Mouse (Mus musculus): ENCODE data around the gene Cyp3a44. TPM values are rescaled to one million over a fixed set of nuclear protein-coding genes. Genes with fewer than 3 reads are reported as not detected.
"Not testable (repeated sequence)": the region's sequence is repeated elsewhere in the genome, so short reads cannot be mapped to it uniquely, and the experiment has no call there.

Gene Cyp3a44
- not detected in 2 replicates for polyA plus RNA-seq (2015; fragmentation: Nextera tagmentation; extraction: Ambion mirVana)

DNA sequence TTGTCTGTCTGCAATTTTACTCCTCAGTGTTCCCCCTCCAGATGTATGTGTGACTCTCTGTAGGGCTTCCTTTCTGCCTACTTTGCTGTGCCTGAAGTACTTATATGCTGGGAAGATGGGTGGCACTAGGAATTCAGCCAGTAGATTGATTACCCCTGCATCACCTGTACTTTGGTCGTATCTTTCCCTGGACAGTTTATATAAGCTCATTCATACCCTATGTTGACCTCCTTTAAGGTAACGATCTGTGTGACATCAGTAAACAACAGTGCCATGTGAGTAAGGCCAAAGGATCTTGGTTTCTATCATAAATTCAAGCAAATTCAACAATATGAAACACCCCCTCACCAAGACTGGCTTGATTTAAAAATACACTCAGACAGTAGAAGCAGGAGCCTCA, at the start of gene Cyp3a44:
Gene Cyp3a44 (minus strand): TSS at position 79 of the 400 bp plus-strand sequence.
- ATAC-seq; H3K27ac ChIP-seq; H3K9ac ChIP-seq; H3K4me3 ChIP-seq (replicated peaks); H3K36me3 ChIP-seq; H3K4me1 ChIP-seq (replicated peaks); H3K9me3 ChIP-seq; H3K27me3 ChIP-seq (replicated peaks); H3K4me2 ChIP-seq (replicated peaks): not testable (repeated sequence)
- 66% methylated on average over 2 of the region's 2 CpGs for WGBS

DNA sequence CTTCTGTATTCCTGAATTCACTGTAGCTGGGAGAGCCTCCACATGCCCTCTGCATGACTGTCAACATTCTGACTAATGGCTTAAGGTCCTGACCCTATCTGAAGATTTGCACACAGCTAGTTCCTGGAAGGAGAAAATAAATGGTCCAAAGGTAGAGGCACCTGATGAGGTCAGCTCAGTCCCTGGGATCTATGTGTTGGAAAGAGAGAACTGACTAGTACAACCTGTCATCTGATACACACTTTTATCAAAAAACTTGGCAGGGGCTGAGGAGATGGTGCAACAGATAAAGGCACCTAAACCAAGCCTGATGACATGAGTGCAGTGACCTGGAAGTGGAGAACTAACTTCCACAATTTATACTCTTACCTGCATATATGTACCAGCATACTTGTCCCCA, 5.4 kb downstream of the Cyp3a44 start:
- H3K4me3 ChIP-seq (replicated peaks); H3K27ac ChIP-seq; H3K27me3 ChIP-seq (replicated peaks); H3K36me3 ChIP-seq; H3K9ac ChIP-seq; H3K4me2 ChIP-seq (replicated peaks); ATAC-seq; H3K4me1 ChIP-seq (replicated peaks); H3K9me3 ChIP-seq: not testable (repeated sequence)

DNA sequence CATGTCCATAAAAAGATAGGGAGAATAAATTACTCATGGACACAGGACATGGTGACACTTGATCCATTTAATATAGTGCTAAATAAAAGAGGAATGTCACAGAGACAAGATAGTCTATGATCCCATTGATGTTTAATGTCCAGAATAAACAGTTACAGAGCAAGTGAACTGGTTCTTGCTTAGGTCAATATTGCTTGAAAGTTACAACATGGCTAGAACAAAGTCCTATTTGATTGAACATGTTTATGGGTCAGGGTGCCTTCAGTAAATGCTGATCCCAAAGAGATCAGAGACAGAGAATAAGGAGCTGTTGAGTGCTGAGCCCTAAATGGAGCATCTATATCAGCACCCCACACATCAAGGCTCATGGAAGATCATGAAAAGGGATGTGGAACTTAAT, 12.4 kb downstream of the Cyp3a44 start:
- H3K9me3 ChIP-seq; H3K27ac ChIP-seq; H3K4me2 ChIP-seq (replicated peaks); ATAC-seq; H3K27me3 ChIP-seq (replicated peaks); H3K4me3 ChIP-seq (replicated peaks); H3K4me1 ChIP-seq (replicated peaks); H3K9ac ChIP-seq; H3K36me3 ChIP-seq: not testable (repeated sequence)

DNA sequence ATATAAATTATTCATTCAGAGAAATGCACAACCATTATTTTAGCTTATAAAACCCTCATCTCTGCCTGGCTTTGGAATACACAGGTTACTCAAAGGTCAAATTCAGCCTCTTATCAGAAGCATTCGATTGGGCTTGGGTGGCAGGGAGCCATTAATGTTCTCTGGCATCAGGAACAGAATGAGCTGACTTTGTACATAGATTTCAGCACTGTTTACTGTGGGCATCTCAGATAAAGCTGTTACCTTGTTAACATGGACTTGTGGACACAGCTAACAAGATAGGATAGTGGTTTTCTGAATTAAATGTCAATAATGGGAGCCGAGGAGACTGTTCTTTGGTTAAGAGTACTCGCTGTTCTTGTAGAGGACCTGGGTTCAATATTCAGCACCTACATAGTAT, 68.2 kb downstream of the Cyp3a44 start:
- H3K4me1 ChIP-seq (replicated peaks); H3K4me2 ChIP-seq (replicated peaks); H3K4me3 ChIP-seq (replicated peaks); ATAC-seq; H3K36me3 ChIP-seq; H3K27ac ChIP-seq; H3K9ac ChIP-seq; H3K27me3 ChIP-seq (replicated peaks); H3K9me3 ChIP-seq: not testable (repeated sequence)
- WGBS, result 74% methylated on average over 3 of the region's 3 CpGs

Other genes with a start within 250 kb of the Cyp3a44 start
- not detected in 2 replicates for gene Cyp3a41b, start 221.1 kb downstream of the Cyp3a44 start, polyA plus RNA-seq (2015; fragmentation: Nextera tagmentation; extraction: Ambion mirVana)
- gene Cyp3a41a, start 85.7 kb downstream of the Cyp3a44 start, polyA plus RNA-seq (2015; fragmentation: Nextera tagmentation; extraction: Ambion mirVana), result not detected in 2 replicates
- gene Cyp3a11, start 74.1 kb upstream of the Cyp3a44 start, polyA plus RNA-seq (2015; fragmentation: Nextera tagmentation; extraction: Ambion mirVana), result 0.33 and 0.34 TPM in 2 replicates
- not detected in 2 replicates for gene Cyp3a25, start 203.7 kb upstream of the Cyp3a44 start, polyA plus RNA-seq (2015; fragmentation: Nextera tagmentation; extraction: Ambion mirVana)

Data from intestine, embryonic 15.5 days (tissue).